Mouse (Mus musculus) kidney, postnatal 25 days (tissue): ENCODE results near the gene Rgs3.

Experiments used
- DNase-seq, 2 experiments: peaks; one replicate each; pipeline ENCODE4 v3.0.0; 2021; ENCODE audit warnings: mixed read lengths in 2 of 2

Rgs3 gene

DNA sequence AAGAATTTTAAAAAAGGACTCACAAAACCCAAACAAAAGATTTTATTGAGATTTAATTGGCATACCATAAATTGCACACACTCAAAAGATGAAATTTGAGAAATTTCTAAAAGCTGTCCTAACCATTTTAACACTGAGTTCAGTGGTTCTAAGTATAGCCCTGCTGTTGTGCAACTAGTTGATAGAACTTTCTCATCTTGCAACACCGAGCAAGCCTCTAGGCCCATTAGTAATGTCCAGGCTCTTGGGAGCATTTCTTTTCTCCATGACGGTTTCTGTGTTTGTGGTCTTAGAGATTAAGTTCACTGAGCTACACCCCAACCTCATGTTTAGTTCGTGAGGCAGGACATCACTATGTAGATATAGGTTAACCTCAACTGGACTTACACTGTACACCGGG, 169.5 kb downstream of the Rgs3 start:
- no peak for DNase-seq

- no peak for DNase-seq
These were observed 170.3 kb downstream of the Rgs3 start for GRCm38 (mm10) chr4:62729941-62730340.

GRCm38 (mm10) chr4:62730861-62731260, 171.2 kb downstream of the Rgs3 start:
- DNase-seq = no peak

GRCm38 (mm10) chr4:62731531-62732063, 171.9 kb downstream of the Rgs3 start:
- DNase-seq = no peak

DNA sequence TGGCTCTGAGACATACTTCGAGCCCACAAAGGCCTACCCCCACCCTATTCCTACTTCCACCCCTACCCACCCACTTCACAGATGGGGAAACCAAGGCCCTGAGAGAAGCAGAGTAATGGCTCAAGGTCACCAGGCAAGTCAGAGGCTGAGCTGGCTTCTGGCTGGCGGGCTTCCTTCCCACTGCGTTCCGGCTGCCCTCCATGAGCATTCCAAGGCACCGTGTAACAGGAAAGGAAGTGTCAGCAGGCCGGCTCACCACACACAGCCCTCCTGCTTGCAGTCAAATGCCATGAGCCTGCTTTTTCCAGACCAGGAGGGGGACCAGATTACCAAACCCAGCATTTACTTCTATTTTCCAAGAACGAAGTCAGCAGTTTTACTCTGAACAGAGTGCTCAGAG, 172.4 kb downstream of the Rgs3 start:
- DNase-seq = peak; percentile 55 to 71

GRCm38 (mm10) chr4:62732840-62733239, 173.2 kb downstream of the Rgs3 start:
- DNase-seq = peak; percentile 28 to 51

DNA sequence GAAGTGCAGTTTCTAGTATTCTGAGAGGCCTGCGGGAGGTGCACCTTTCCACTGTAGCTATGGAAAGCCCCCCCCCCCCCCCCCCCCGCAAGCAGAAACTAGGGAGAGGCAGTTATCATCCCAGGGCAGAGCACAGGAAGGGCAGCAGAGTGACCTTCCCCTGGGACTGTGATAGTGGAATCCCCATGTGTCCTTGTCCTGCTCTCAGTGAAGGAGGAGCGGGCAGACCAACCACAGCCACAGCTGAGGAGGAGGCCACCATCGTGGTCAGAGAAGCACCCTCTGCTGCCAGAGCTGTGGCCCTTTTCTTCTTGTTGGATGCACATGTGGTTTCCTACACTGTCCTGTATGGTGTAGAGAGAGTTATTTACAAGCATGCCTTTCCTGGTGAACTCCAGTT, 174.3 kb downstream of the Rgs3 start:
- peak in 1 of 2 experiments; percentile 54 for DNase-seq

- peak in 1 of 2 experiments; percentile 28 for DNase-seq
These were observed 175.6 kb downstream of the Rgs3 start for GRCm38 (mm10) chr4:62735291-62735690.

DNA sequence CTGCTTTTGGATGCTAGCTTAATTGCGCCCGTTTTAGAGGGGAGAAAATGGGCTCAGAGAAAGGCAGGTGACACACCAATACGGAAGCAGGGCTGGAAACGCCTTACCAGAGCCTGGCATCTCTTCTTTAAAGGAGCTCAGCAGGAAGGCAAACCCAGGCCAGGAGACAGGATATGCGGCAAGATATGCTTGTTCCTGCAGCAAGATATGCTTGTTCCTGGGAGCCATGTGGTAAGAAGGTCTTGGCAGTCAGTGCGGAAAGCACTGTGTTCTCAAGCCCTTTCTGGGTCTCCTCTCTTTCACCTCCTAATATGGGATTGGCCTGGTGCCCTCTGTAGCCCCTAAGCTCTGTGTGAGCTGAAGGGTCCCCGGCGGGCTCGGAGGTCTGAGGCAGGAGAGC, 176.2 kb downstream of the Rgs3 start:
- DNase-seq = peak in 1 of 2 experiments; percentile 44

DNA sequence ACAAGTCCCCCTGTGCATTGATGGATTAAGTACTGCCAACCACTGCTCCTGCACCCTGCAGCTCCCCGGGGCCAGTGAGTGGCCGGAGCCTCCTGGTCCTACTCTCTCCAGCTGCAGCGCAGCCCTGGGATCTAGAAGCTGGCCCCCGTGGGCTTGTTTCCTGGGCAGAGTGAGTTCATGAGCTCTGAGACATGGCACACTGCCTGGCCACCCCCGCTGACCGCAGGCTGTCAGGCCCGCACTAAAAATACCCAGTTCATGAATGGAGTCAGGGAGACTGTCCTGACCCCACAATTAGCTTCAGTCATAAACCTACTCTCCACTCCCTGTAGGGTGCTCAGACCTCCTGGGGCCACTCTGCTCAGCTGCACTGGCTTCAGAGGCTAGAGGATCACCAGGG, 176.8 kb downstream of the Rgs3 start:
- peak; percentile 50 to 61 for DNase-seq

DNA sequence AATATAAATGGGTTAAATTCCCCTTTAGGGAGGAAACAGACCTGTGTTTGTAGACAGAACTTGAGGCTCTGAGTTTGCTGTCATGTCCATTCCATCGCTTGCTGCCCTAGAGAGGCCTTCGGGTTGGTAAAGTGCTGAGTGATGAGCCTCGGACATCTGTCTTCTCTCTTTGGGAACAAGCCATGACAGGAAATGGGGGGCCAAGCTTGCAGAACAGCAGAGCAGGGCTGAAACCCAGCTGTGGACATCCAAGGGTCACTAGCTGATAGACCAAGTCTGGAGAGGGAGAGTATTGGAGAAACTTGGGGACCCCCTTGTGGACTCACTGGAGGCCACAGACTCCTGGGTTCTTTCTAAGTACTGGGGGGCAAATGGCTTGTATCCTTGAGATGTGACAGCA, 177.3 kb downstream of the Rgs3 start:
- DNase-seq = peak in 1 of 2 experiments; percentile 29

- DNase-seq = peak; percentile 61 to 72
These were observed 178.5 kb downstream of the Rgs3 start for GRCm38 (mm10) chr4:62737983-62738695.

GRCm38 (mm10) chr4:62738996-62739395, 179.3 kb downstream of the Rgs3 start:
- DNase-seq = no peak

- peak in 1 of 2 experiments; percentile 7 for DNase-seq
These were observed 179.9 kb downstream of the Rgs3 start for GRCm38 (mm10) chr4:62739591-62739990.

GRCm38 (mm10) chr4:62740282-62741054, 180.8 kb downstream of the Rgs3 start:
- DNase-seq = no peak

DNA sequence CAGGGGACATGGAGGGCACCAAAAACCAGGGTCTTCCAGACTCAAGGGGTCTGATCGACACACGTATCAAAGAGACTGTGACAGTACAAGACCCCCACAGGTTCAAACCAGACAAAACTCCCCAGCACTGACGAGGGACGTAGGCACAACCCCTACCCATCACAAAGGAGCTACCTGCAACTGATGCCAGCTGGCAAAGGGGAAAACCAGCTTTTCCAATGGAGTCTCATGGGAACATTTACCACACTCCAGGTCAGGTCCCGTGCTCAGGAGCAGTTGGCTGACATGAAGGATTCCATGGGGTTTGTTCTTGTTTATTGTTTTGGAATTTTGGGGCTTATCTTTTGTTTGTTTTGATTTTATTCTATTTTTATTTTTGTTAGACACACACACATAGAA, 181.4 kb downstream of the Rgs3 start:
- DNase-seq = no peak

DNA sequence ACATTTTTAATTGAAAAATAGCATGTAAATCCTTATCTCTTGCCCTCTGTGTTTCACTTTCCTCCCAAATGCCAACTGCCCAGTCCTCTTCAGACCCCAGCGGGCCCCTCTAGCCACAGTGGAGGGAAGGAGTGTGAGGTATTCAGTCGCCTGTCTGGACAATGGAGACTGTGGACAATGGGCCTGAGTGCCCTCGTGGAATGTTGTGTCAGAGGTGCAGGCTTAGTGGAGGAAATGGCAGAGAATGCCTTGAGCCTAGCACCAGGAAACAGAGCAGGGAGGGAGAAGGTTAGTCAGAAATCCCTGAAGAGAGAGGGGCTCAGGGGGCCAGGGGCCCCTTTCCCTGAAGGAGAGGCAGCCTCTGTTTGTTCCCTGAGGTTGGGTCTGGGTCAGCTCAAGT, 182.0 kb downstream of the Rgs3 start:
- DNase-seq = no peak

DNA sequence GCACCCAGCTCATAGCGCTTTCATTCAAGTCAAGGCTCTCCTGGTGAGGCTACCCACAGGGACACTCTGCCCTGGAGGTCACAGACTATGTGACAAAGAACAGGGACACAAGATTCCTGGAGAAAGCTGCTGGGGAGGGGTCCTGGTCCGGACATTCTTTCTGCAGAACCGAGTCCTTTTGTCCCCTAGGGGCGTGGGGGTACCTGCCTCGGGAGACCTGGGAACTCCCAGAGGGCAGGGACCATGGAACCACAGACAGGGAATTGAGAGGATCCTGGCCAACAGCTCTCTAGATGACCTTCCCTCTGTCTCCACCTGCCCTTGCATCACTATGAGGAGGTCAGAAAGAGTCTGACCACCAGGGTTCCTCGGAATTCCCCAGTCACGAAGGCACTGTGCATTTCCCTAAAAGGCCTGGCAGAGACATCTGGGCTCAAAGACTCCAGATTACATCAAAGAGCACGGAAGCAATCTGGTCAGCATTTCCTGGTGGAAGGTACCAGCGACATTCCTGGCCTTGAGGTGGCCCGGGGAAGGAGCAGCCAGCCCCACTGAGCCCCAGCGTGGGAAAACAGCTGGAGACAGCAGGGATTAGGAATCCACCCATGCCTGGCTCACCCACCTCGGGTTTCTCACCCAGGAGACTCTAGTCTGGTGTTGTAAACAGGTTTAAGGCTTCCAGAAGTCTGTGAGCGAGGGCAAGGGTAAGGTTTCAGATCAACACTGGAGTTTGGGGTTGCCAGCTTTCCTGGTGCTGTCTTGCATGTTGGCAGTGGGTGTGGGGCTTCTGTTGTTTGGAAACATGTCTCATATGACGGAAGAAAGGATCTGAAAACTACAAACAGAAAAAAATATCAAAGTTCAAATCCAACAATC, 183.5 kb downstream of the Rgs3 start:
- DNase-seq = no peak

- DNase-seq = peak in 1 of 2 experiments; percentile 45
These were observed 184.9 kb downstream of the Rgs3 start for GRCm38 (mm10) chr4:62744534-62744956.

GRCm38 (mm10) chr4:62744985-62745638, 185.5 kb downstream of the Rgs3 start:
- no peak for DNase-seq
